ENCODE assay signal across 8 mouse cellular contexts in genomic region chr16:54983759-54984218, GRCm38 (mm10).
DNase-seq lines count a peak whose midpoint lies in the region; ATAC-seq and TF ChIP-seq lines count a peak whose summit lies in the region.

No protein-coding gene starts in this region.

- no peak for TF ChIP-seq POLR2A in spleen, adult 2 months (IDR thresholded peaks at IDR 0.05; ENCODE audit: low read depth, low read length)

- H3K4me3 ChIP-seq in spleen, adult 2 months (ENCODE audit: extremely low read depth, insufficient read depth, insufficient read length), result no peak overlapping the region
- peak overlapping the region; percentile 26; the same call in 1 of the 2 replicates for H3K4me3 ChIP-seq in forebrain, embryonic 15.5 days
- H3K4me3 ChIP-seq in midbrain, embryonic 14.5 days (replicated peaks; ENCODE audit: low read depth, low read length), result peak overlapping the region; percentile 19; the same call in 1 of the 2 replicates

- no peaks in the 10 kb centered on the region for H3K9me3 ChIP-seq in forebrain, embryonic 15.5 days
- no peaks in the 10 kb centered on the region for H3K9me3 ChIP-seq in midbrain, embryonic 14.5 days (ENCODE audit: control insufficient read depth, low read length)

- peak; percentile 29; the same call in 1 of the 2 replicates for TF ChIP-seq CTCF in spleen, adult 2 months (IDR thresholded peaks at IDR 0.05; ENCODE audit: extremely low read depth, insufficient read depth, insufficient read length, insufficient replicate concordance)

- 9% methylated on average over 9 of the region's 9 CpGs for WGBS in spleen, adult 2 months
- under 1% methylated on average over 9 of the region's 9 CpGs for WGBS in forebrain, embryonic 15.5 days
- 3% methylated on average over 9 of the region's 9 CpGs for WGBS in midbrain, embryonic 14.5 days

- H3K27ac ChIP-seq in spleen, adult 2 months (ENCODE audit: insufficient read depth, low read length), result no peak overlapping the region
- peak overlapping the region; percentile 47 for H3K27ac ChIP-seq in forebrain, embryonic 15.5 days (replicated peaks)
- no peak overlapping the region for H3K27ac ChIP-seq in midbrain, embryonic 14.5 days (replicated peaks; ENCODE audit: low read depth, low read length)

- H3K4me2 ChIP-seq in forebrain, embryonic 15.5 days (replicated peaks), result peak overlapping the region; percentile 38
- peak overlapping the region; percentile 44 for H3K4me2 ChIP-seq in midbrain, embryonic 14.5 days (ENCODE audit: low read length)

- no peaks in the 10 kb centered on the region for H3K4me1 ChIP-seq in spleen, adult 2 months (ENCODE audit: control insufficient read depth, insufficient read depth, insufficient read length)
- no peaks in the 10 kb centered on the region; the same call in 1 of the 2 replicates for H3K4me1 ChIP-seq in forebrain, embryonic 15.5 days
- H3K4me1 ChIP-seq in midbrain, embryonic 14.5 days (ENCODE audit: control insufficient read depth, insufficient read depth, low read length), result no peaks in the 10 kb centered on the region

- H3K27me3 ChIP-seq in spleen, adult 2 months (ENCODE audit: control insufficient read depth, insufficient read depth, low read length), result no peaks in the 10 kb centered on the region
- no peaks in the 10 kb centered on the region for H3K27me3 ChIP-seq in forebrain, embryonic 15.5 days
- no peaks in the 10 kb centered on the region for H3K27me3 ChIP-seq in midbrain, embryonic 14.5 days (ENCODE audit: control insufficient read depth, insufficient read depth, low read length)

- DNase-seq in spleen, adult 2 months (ENCODE audit: low read depth in 1 of 2, low spot score in 2 of 2), result no peak
- no peak for DNase-seq in spleen, postnatal 4 days (ENCODE audit: low spot score in 2 of 2)
- peak; percentile 3 for DNase-seq in cerebellum, adult 11 months
- peak; percentile 35 for DNase-seq in induced T-regulatory cell, adult 2 months (ENCODE audit: low read depth)
- DNase-seq in left cerebral cortex, postnatal 25 days (ENCODE audit: low spot score in 2 of 2), result peak; percentile 75 to 82
- peak; percentile 89 for DNase-seq in midbrain, embryonic 14.5 days
- DNase-seq in telencephalon, adult 2 months (ENCODE audit: low read depth, low spot score), result peak; percentile 69

- peak; percentile 93 for ATAC-seq in forebrain, embryonic 15.5 days (replicated peaks)
- peak; percentile 79 for ATAC-seq in midbrain, embryonic 14.5 days (ENCODE audit: low FRiP score, low TSS enrichment)

- no peaks in the 10 kb centered on the region for H3K36me3 ChIP-seq in spleen, adult 2 months (ENCODE audit: control insufficient read depth, insufficient read depth, low read length)
- H3K36me3 ChIP-seq in forebrain, embryonic 15.5 days, result no peaks in the 10 kb centered on the region
- H3K36me3 ChIP-seq in midbrain, embryonic 14.5 days (ENCODE audit: control insufficient read depth, insufficient read depth, low read length), result no peaks in the 10 kb centered on the region

- H3K9ac ChIP-seq in forebrain, embryonic 15.5 days (replicated peaks), result peak overlapping the region; percentile 20; the same call in 1 of the 2 replicates
- H3K9ac ChIP-seq in midbrain, embryonic 14.5 days (replicated peaks; ENCODE audit: low read length), result no peak overlapping the region

- intact Hi-C loops in left cerebral cortex, postnatal 25 days (cut with DNase I), result no loop called here

Comparison
In these comparisons a context has a peak if more than half of its experiments do, and no peak if none do; other contexts are left out.
1. DNase-seq: peak in cerebellum, adult 11 months (single experiment), induced T-regulatory cell, adult 2 months (single experiment), left cerebral cortex, postnatal 25 days (2 of 2), midbrain, embryonic 14.5 days (single experiment) and telencephalon, adult 2 months (single experiment); none in spleen, adult 2 months (0 of 2) and spleen, postnatal 4 days (0 of 2).